Mouse (Mus musculus): ENCODE results near the gene Mrrf. TPM values are rescaled to one million over a fixed set of nuclear protein-coding genes. Genes with fewer than 3 reads are reported as not detected.

The Mrrf gene
- polyA plus RNA-seq, 1 experiment from 2014 or later: 25.5 TPM

- Histone ChIP-seq H3K4me3 (peak overlapping the region; percentile 45), H3K4me1 (peaks cover 32% of the 10 kb centered on the region), H3K27me3 (peaks cover 100% of the 10 kb centered on the region), H3K27ac (replicated peaks) (no peak overlapping the region), H3K9me3 (no peaks in the 10 kb centered on the region), H3K36me3 (no peaks in the 10 kb centered on the region), H3K4me2 (replicated peaks) (peak overlapping the region; percentile 78; the same call in 1 of the 2 replicates), H3K9ac (replicated peaks) (no peak overlapping the region)
- no peak for ATAC-seq (ENCODE audit: low FRiP score, low read depth)
- 2% methylated on average over 21 of the region's 21 CpGs for WGBS
These were observed 33.1 kb upstream of the Mrrf start for GRCm38 (mm10) chr2:36103069-36103554.

- WGBS: under 1% methylated on average over 38 of the region's 38 CpGs
- H3K4me1 ChIP-seq: peaks cover 32% of the 10 kb centered on the region
- no peak overlapping the region; the same call in 1 of the 2 replicates for H3K9ac ChIP-seq (replicated peaks)
- 0 out of 2 replicates have a peak, but pooled peaks have one; percentile 16 for ATAC-seq (ENCODE audit: low FRiP score, low read depth)
- peak overlapping the region; percentile 45 for H3K4me3 ChIP-seq
- H3K4me2 ChIP-seq (replicated peaks): peak overlapping the region; percentile 78
- no peaks in the 10 kb centered on the region for H3K36me3 ChIP-seq
- H3K27me3 ChIP-seq: peaks cover 100% of the 10 kb centered on the region
- no peaks in the 10 kb centered on the region for H3K9me3 ChIP-seq
- H3K27ac ChIP-seq (replicated peaks): no peak overlapping the region
These were observed 32.4 kb upstream of the Mrrf start for GRCm38 (mm10) chr2:36103555-36104367.

- Histone ChIP-seq H3K4me3 (peak overlapping the region; percentile 45), H3K9me3 (no peaks in the 10 kb centered on the region), H3K4me2 (replicated peaks) (peak overlapping the region; percentile 78), H3K4me1 (peaks cover 32% of the 10 kb centered on the region), H3K27ac (replicated peaks) (no peak overlapping the region), H3K36me3 (no peaks in the 10 kb centered on the region), H3K9ac (replicated peaks) (no peak overlapping the region; the same call in 1 of the 2 replicates), H3K27me3 (peaks cover 100% of the 10 kb centered on the region)
- peak; percentile 13; the same call in 1 of the 2 replicates for ATAC-seq (ENCODE audit: low FRiP score, low read depth)
- under 1% methylated on average over 32 of the region's 32 CpGs for WGBS
These were observed 31.7 kb upstream of the Mrrf start for GRCm38 (mm10) chr2:36104436-36104955.

GRCm38 (mm10) chr2:36104956-36105741 lies 31.0 kb upstream of the Mrrf start, which contains the start of gene Lhx6:
Gene Lhx6, minus strand, starts transcription at chr2:36105408.
- WGBS: under 1% methylated on average over 55 of the region's 58 CpGs
- H3K9me3 ChIP-seq: no peaks in the 10 kb centered on the region
- H3K9ac ChIP-seq (replicated peaks): no peak within 1 kb of the TSS; the same call in 1 of the 2 replicates
- H3K27me3 ChIP-seq: peaks cover 99% of the 10 kb centered on the region
- peak within 1 kb of the TSS; percentile 78 for H3K4me2 ChIP-seq (replicated peaks)
- H3K27ac ChIP-seq (replicated peaks): no peak within 1 kb of the TSS
- peaks cover 32% of the 10 kb centered on the region for H3K4me1 ChIP-seq
- no peaks in the 10 kb centered on the region for H3K36me3 ChIP-seq
- H3K4me3 ChIP-seq: peak within 1 kb of the TSS; percentile 45
- peak; percentile 57 for ATAC-seq (ENCODE audit: low FRiP score, low read depth)

GRCm38 (mm10) chr2:36108615-36109014 lies 27.6 kb upstream of the Mrrf start:
- 4% methylated on average over 7 of the region's 7 CpGs for WGBS
- no peak for ATAC-seq (ENCODE audit: low FRiP score, low read depth)

GRCm38 (mm10) chr2:36112632-36113031 lies 23.6 kb upstream of the Mrrf start:
- Histone ChIP-seq H3K4me2 (replicated peaks) (no peak overlapping the region), H3K9ac (replicated peaks) (no peak overlapping the region), H3K27me3 (peaks cover 30% of the 10 kb centered on the region), H3K36me3 (peaks cover 20% of the 10 kb centered on the region), H3K27ac (replicated peaks) (no peak overlapping the region), H3K4me3 (no peak overlapping the region), H3K4me1 (no peaks in the 10 kb centered on the region), H3K9me3 (no peaks in the 10 kb centered on the region)
- 84% methylated on average over 3 of the region's 3 CpGs for WGBS
- no peak for ATAC-seq (ENCODE audit: low FRiP score, low read depth)

More at GRCm38 (mm10) chr2:36108615-36109014, 27.6 kb upstream of the Mrrf start:
- H3K27me3 ChIP-seq: peaks cover 70% of the 10 kb centered on the region
- no peak overlapping the region for H3K27ac ChIP-seq (replicated peaks)
- H3K36me3 ChIP-seq: no peaks in the 10 kb centered on the region
- no peak overlapping the region for H3K9ac ChIP-seq (replicated peaks)
- H3K4me3 ChIP-seq: no peak overlapping the region
- no peaks in the 10 kb centered on the region for H3K9me3 ChIP-seq
- H3K4me1 ChIP-seq: peaks cover 21% of the 10 kb centered on the region
- no peak overlapping the region for H3K4me2 ChIP-seq (replicated peaks)

GRCm38 (mm10) chr2:36126795-36127429 lies 9.3 kb upstream of the Mrrf start:
- 94% methylated on average over 9 of the region's 9 CpGs for WGBS
- no peak overlapping the region for H3K4me3 ChIP-seq
- ATAC-seq (ENCODE audit: low FRiP score, low read depth): no peak
- no peak overlapping the region for H3K27ac ChIP-seq (replicated peaks)
- peaks cover 73% of the 10 kb centered on the region for H3K36me3 ChIP-seq
- H3K4me2 ChIP-seq (replicated peaks): no peak overlapping the region
- no peak overlapping the region for H3K9ac ChIP-seq (replicated peaks)
- H3K9me3 ChIP-seq: no peaks in the 10 kb centered on the region
- no peaks in the 10 kb centered on the region for H3K27me3 ChIP-seq
- H3K4me1 ChIP-seq: no peaks in the 10 kb centered on the region

- no peak overlapping the region for H3K4me2 ChIP-seq (replicated peaks)
- H3K9ac ChIP-seq (replicated peaks): no peak overlapping the region
- no peak for ATAC-seq (ENCODE audit: low FRiP score, low read depth)
- H3K27ac ChIP-seq (replicated peaks): no peak overlapping the region
- H3K4me1 ChIP-seq: no peaks in the 10 kb centered on the region
- H3K36me3 ChIP-seq: peaks cover 73% of the 10 kb centered on the region
- H3K9me3 ChIP-seq: no peaks in the 10 kb centered on the region
- no peaks in the 10 kb centered on the region for H3K27me3 ChIP-seq
- WGBS: 84% methylated on average over 4 of the region's 4 CpGs
- H3K4me3 ChIP-seq: no peak overlapping the region
These were observed 8.2 kb upstream of the Mrrf start for GRCm38 (mm10) chr2:36127973-36128372.

- Histone ChIP-seq H3K4me2 (replicated peaks) (no peak overlapping the region), H3K27ac (replicated peaks) (no peak overlapping the region), H3K4me3 (no peak overlapping the region), H3K4me1 (no peaks in the 10 kb centered on the region), H3K27me3 (no peaks in the 10 kb centered on the region), H3K9me3 (no peaks in the 10 kb centered on the region), H3K9ac (replicated peaks) (no peak overlapping the region), H3K36me3 (peaks cover 73% of the 10 kb centered on the region)
- 93% methylated on average over 3 of the region's 3 CpGs for WGBS
- no peak for ATAC-seq (ENCODE audit: low FRiP score, low read depth)
These were observed 7.1 kb upstream of the Mrrf start for GRCm38 (mm10) chr2:36129051-36129450.

- H3K4me2 ChIP-seq (replicated peaks): peak overlapping the region; percentile 76
- H3K27me3 ChIP-seq: no peaks in the 10 kb centered on the region
- H3K27ac ChIP-seq (replicated peaks): no peak overlapping the region; the same call in 1 of the 2 replicates
- H3K4me3 ChIP-seq: peak overlapping the region; percentile 83
- under 1% methylated on average over 4 of the region's 4 CpGs for WGBS
- no peaks in the 10 kb centered on the region for H3K9me3 ChIP-seq
- peak overlapping the region; percentile 81 for H3K9ac ChIP-seq (replicated peaks)
- H3K36me3 ChIP-seq: peaks cover 34% of the 10 kb centered on the region
- peaks cover 16% of the 10 kb centered on the region for H3K4me1 ChIP-seq
- ATAC-seq (ENCODE audit: low FRiP score, low read depth): no peak
These were observed 302 bp upstream of the Mrrf start for GRCm38 (mm10) chr2:36135887-36136286.

- no peak overlapping the region for H3K4me2 ChIP-seq (replicated peaks)
- H3K4me1 ChIP-seq: peaks cover 16% of the 10 kb centered on the region
- no peaks in the 10 kb centered on the region for H3K9me3 ChIP-seq
- H3K27me3 ChIP-seq: no peaks in the 10 kb centered on the region
- ATAC-seq (ENCODE audit: low FRiP score, low read depth): no peak
- whole genome bisulfite sequencing: 83% methylated on average over 2 of the region's 2 CpGs
- H3K4me3 ChIP-seq: no peak overlapping the region
- H3K36me3 ChIP-seq: peaks cover 11% of the 10 kb centered on the region; the same call in 1 of the 2 replicates
- H3K9ac ChIP-seq (replicated peaks): no peak overlapping the region
- H3K27ac ChIP-seq (replicated peaks): no peak overlapping the region
These were observed 2.9 kb downstream of the Mrrf start for GRCm38 (mm10) chr2:36139096-36139495.

All from midbrain, embryonic 12.5 days (tissue).